Mouse (Mus musculus) adrenal gland, adult 10 weeks (tissue): Measurements from ENCODE around the gene Rpl36a. TPM values are rescaled to one million over a fixed set of nuclear protein-coding genes. Genes with fewer than 3 reads are reported as not detected.

Experiments
- polyA plus RNA-seq: library from polyadenylated mRNA; stranded (reverse); fragments of 350-450 nt; fragmentation: Illumina TruSeq; extraction: RNeasy Lipid Tissue Mini Kit (QIAGEN cat#74804); gene quantifications from one replicate; pipeline ENCODE4 v1.2.3, GENCODE M21; 2014; ENCODE audit warnings: low read depth, low replicate concordance

Rpl36a gene
- polyA plus RNA-seq, result 438 TPM

DNA sequence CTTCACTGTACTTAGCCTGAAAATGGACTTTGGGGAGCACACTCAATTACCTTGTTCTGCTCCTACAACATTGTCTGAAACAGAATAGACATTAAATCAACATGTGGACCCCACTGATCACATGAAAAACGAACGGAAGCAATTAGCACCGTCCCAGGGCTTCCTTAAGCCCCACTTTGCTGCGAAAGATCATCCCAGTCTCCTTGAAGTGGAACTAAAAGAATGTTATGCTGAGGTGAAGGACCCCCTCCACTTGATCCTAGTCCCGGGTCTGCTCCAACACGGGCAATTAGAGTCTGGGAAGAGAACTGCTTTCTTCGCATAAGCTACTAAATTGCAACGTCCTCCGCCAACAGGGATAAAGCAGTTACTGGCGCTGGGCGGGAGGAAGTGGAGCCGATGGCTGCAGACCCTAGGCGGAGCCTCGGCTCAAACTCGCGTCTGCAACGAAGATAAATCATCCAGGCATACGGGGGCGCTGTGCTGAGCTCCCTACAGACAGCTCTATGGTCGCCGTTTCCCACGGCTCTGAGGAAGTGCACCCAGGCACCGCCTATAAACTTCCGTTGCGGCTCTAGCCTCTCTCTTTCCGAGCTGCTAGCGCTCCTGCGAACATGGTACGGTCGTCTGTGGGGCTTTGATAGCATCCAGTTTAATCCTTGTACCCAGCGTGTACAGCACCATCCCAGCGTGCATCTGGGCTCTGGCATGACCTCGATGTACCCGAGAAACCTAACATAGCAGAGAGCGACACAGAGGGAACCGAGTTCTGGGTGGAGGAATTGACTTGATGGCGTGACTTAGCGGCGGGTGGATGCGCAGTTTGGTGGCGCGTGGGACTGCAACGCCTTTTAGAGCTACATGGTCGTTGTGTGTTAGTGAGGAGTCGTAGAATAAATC lies at the start of gene Rpl36a:
TSS of gene Rpl36a (plus strand) at position 552 of the 900 bp plus-strand sequence.

DNA sequence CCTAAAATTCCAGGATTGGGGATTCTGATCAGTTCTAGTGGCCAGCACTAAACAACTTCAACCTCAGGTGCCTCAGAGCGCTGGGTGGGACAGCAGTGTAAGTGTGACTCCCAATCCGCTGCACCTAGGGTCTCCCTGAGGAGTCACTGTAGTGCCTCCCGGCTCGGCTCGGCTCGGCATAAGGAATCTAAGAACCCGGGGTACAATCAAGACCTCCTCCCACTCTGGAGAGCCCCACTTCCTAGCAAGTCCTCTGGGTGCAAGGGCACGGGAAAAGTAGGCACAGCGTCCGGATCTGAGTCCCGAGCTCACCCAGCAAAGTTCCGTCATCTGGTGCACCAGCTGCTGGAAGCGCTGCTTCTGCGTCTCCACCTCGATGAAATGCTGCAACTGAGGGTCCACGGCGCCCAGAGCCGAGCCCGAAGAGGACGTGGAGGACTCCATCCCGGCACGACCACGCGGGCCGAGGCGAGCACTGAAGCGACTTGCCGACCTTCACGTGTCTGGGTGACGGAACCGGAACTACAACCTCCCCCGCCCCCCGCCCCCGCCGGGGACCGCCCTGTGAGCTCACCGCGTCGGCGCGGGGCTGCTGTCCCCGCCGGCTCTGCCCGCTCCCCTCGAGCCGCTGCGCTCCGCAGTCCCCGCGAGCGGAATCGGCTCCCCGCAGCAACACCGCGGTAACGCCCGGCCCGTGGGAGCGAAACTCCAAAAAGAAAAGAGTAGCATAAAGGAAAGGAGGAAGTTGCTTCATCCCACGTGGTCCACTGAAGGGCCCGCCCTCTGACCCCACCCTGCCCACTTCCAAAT lies 44.1 kb upstream of the Rpl36a start, which contains the start of gene Timm8a1:
TSS of gene Timm8a1 (minus strand) at position 721 of the 810 bp plus-strand sequence.

DNA sequence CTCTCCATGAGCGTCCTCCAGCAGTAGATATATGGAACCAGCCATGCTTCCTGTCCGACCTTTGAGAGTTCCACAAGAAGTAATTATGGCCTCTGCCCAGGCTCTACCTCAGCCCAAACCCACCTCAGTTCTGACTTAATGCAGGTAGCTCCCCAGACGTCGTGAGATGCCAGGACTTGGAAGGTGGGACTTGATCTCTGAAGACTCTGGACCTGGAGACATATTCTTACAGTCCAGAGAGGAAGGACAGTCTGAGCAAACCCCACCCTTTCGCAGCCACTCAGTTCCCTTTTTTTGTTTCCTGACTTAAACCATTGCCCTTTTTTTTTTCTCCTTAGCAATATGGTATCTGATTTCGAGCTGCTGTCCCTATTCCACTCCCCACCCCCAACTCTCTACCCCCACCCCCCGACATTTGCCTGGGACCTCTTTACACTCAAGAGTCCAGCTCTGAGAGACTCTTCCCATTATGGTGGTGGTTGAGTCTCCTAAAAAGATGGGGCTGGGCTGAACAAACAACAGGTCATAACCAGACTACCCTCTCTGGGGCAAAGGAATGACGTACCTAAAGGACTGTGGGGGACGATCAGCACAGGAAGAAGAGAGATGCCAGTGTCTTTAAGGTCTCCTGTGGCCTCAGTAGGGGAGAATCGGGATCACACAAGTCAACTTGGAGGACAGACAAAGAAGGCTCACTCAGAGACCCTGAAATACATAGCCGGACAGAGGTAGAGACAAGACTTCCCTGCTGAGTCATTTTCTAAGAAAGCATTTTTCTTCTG lies 2.4 kb upstream of the Rpl36a start, which contains the start of gene Btk:
TSS of gene Btk (minus strand) at position 683 of the 782 bp plus-strand sequence.

DNA sequence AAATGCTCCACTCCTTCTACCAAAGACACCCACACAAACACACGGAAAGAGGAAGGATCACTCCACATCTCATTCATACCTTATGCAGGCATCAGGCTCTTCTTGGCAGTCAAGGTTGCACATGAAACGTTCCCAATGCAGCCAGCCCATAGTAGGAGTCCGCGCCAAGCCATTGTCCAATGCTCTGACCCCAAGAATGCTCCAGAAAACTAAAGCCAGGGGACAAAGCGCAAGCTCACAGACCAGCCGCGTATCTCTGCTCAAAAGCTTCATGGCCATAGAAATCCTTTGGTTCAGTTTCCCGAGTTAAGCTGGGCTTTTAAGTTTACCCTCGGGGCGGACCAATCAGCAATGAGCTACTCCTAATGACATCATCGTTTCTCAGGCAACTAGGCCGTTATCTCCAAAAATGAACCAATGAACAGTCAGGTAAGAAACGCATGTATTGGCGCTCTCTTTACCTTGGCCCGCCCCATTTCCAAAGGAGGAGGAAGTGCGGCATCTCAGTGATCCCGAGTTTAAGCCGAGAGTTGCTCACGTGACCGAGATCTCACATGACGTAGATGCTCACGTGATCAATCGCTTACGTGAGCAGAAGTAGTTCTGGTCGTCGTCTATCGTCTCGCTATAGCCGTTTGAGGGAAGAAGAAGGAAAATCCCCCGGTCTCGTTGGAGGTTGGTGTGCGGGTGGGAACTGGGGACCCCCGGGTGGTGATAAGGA lies 15.4 kb downstream of the Rpl36a start, which contains the start of the genes Gla and Hnrnph2:
TSS of gene Gla (minus strand) at position 467 of the 721 bp plus-strand sequence.
TSS of gene Hnrnph2 (plus strand) at position 521 of the 721 bp plus-strand sequence.

Other genes starting within 250 kb of the Rpl36a start
- gene Drp2, start 181.1 kb upstream of the Rpl36a start, polyA plus RNA-seq, result 0.41 TPM
- not detected for gene Taf7l, start 109.2 kb upstream of the Rpl36a start, polyA plus RNA-seq
- gene Timm8a1, start 43.8 kb upstream of the Rpl36a start, polyA plus RNA-seq, result 147 TPM
- 4.1 TPM for gene Btk, start 2.1 kb upstream of the Rpl36a start, polyA plus RNA-seq
- gene Gla, start 15.5 kb downstream of the Rpl36a start, polyA plus RNA-seq, result 16.2 TPM
- gene Hnrnph2, start 15.5 kb downstream of the Rpl36a start, polyA plus RNA-seq, result 277 TPM
- gene Armcx4, start 100.9 kb downstream of the Rpl36a start, polyA plus RNA-seq, result 17.9 TPM
- gene Armcx1, start 132.3 kb downstream of the Rpl36a start, polyA plus RNA-seq, result 56.6 TPM
- gene Armcx6, start 165.8 kb downstream of the Rpl36a start, polyA plus RNA-seq, result 10.7 TPM
- 128 TPM for gene Armcx3, start 170.9 kb downstream of the Rpl36a start, polyA plus RNA-seq
- gene Armcx2, start 223.6 kb downstream of the Rpl36a start, polyA plus RNA-seq, result 68.6 TPM